Mouse (Mus musculus) bone marrow, adult 2 months (tissue): ENCODE measurements around the gene Hist1h2bn.
"Not testable (repeated sequence)": the region's sequence is repeated elsewhere in the genome, so short reads cannot be mapped to it uniquely, and the experiment has no call there.

Source experiments
- CTCF ChIP-seq: fragments of 200-500 bp; IDR thresholded peaks from 2 replicates; pipeline ENCODE4 v1.5.1; 2011; ENCODE audit warnings: low read length, control low read depth; ENCODE audit not compliant: control insufficient read depth, insufficient read depth
- POLR2A ChIP-seq: fragments of 200-500 bp; IDR thresholded peaks from 2 replicates; pipeline ENCODE4 v1.6.1; 2011; ENCODE audit warnings: low read depth, mild to moderate bottlenecking, control low read depth, low read length, borderline replicate concordance; ENCODE audit not compliant: control insufficient read depth

GRCm38 (mm10) chr13:21721107-21721756, 32.7 kb upstream of the Hist1h2bn start:
- not testable (repeated sequence) for TF ChIP-seq CTCF
- peak; percentile 56; the same call in 1 of the 2 replicates for TF ChIP-seq POLR2A
